Mouse (Mus musculus): ENCODE results near the gene Serpine2. TPM values are rescaled to one million over a fixed set of nuclear protein-coding genes. Genes with fewer than 3 reads are reported as not detected.

Gene Serpine2
- total and polyA plus RNA-seq, 3 experiments: not detected

DNA sequence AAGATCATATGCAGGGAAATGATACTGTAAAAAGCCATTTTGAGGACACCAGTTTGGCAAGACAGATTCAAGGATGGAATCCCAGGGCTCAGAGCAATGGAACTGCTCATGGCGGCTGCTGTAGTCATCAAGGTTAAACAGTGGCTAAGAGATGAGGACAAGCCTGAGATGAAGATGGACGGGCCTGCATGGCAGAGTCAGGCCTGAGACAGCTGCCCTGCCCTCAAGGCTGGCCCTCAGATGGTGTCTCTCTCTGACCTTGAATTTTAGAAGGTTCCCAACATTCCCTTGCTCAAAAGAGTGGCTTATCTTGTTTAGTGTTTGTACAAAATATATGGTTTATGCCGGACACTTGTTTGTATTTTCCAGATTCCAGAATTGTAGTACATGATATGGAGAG lies 107.5 kb downstream of the Serpine2 start:
- Histone ChIP-seq H3K27me3 (ENCODE audit: control insufficient read depth in 1 of 2, insufficient read depth in 2 of 2, low read length in 2 of 2) (no peaks in the 10 kb centered on the region), H3K36me3 (ENCODE audit: control insufficient read depth in 1 of 2, insufficient read depth in 2 of 2, low read length in 2 of 2) (peaks cover 0 to 2% of the 10 kb centered on the region in 2 experiments; a peak in 1 of 4 replicates), H3K9ac (ENCODE audit: control insufficient read depth, low read depth, low read length, poor library complexity, severe bottlenecking) (no peak overlapping the region), H3K9me3 (replicated peaks; ENCODE audit: insufficient read depth, low read length) (no peaks in the 10 kb centered on the region), H3K4me3 (ENCODE audit: control insufficient read depth in 1 of 2, insufficient read depth in 1 of 2, low read depth in 2 of 2, low read length in 2 of 2) (no peak overlapping the region), H3K27ac (ENCODE audit: control insufficient read depth, low read depth, low read length) (no peak overlapping the region), H3K4me1 (ENCODE audit: control insufficient read depth in 1 of 2, insufficient read depth in 2 of 2, low read length in 2 of 2) (no peaks in the 10 kb centered on the region), H3K79me2 (ENCODE audit: control insufficient read depth, insufficient read depth, low read length, poor library complexity) (no peaks in the 10 kb centered on the region)
- no peak for DNase-seq (ENCODE audit: low read depth, low spot score)
- TF ChIP-seq CHD2 (IDR thresholded peaks at IDR 0.05; ENCODE audit: low read length) (no peak), RCOR1 (IDR thresholded peaks at IDR 0.05; ENCODE audit: low read depth, low read length) (no peak)

DNA sequence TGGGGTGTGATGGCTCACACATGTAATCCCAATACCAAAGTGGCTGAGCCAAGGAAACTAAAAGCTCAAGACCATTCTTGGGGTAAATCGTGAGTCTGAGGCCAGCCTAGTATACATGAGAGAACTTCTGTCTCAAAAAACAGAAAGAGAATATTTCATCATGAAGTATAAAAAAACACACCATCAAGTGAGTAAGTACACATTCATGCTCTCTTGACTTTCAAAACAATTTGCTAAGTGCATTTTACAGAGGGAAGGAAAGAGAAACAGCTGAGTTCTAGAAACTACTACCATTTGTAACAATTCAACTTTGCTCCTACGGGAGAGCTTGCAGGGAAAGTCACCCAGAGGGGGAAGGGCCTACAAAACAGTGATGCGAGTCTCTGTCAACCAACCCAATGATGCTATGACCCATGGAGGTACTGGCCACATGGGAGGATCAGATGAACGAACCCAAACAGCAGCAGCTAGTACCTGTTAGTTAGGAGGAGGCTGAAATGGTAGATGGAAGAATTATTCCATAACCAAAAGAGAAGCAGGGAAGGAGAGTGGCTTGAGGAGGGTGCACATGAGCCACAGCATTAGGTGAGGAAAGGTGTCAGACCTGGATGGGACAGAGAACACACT lies 108.2 kb downstream of the Serpine2 start:
- no peak for TF ChIP-seq MAFK (IDR thresholded peaks at IDR 0.05; ENCODE audit: borderline replicate concordance, low read depth, low read length)
- peaks cover 0 to 2% of the 10 kb centered on the region in 2 experiments; a peak in 1 of 4 replicates for H3K36me3 ChIP-seq (ENCODE audit: control insufficient read depth in 1 of 2, insufficient read depth in 2 of 2, low read length in 2 of 2)
- H3K4me1 ChIP-seq (ENCODE audit: control insufficient read depth in 1 of 2, insufficient read depth in 2 of 2, low read length in 2 of 2): no peaks in the 10 kb centered on the region

DNA sequence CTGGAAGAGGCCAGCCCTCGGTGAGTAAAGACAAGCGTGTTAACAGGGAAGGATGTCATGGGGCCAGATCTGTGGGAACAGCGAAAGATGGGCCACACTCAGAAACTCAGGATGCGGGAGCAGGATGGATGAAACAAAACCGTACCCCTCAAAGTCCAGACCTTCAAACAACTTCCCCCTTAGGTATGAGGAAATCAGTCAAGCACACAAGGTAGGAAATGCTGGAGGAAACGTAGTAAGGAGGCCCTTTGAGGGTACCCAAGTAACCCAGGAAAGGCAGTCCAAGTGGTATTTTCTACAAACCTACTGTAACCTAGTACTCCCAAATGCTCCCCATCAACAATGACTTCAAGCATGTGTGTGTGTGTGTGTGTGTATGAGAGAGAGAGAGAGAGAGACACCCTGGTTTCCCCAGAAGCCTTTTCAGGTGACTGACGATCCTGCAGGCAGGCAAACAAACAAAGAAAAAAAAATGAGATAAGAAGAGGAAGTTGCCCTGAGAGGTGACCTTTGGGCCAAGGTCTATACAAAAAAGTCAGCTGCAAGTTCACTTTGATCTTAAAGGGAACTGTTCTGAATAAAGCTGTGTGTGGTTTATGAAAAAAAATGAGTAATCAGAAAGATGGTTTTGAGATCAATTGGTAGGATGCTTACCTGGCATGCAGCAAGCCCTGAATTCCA lies 108.8 kb downstream of the Serpine2 start:
- peak; percentile 14 for DNase-seq (ENCODE audit: low read depth, low spot score)
- H3K4me1 ChIP-seq (ENCODE audit: control insufficient read depth in 1 of 2, insufficient read depth in 2 of 2, low read length in 2 of 2): no peaks in the 10 kb centered on the region
- TF ChIP-seq NRF1 (IDR thresholded peaks at IDR 0.05; ENCODE audit: insufficient read depth, low read depth, low read length, poor library complexity, severe bottlenecking) (no peak), POLR2AphosphoS2 (IDR thresholded peaks at IDR 0.05; ENCODE audit: low read length) (no peak), ZNF384 (IDR thresholded peaks at IDR 0.05; ENCODE audit: low read depth, low read length) (0 out of 2 replicates have a peak, but pooled peaks have one; percentile 34)
- H3K36me3 ChIP-seq (ENCODE audit: control insufficient read depth in 1 of 2, insufficient read depth in 2 of 2, low read length in 2 of 2): peaks cover 0 to 2% of the 10 kb centered on the region in 2 experiments; a peak in 1 of 4 replicates
- no peak overlapping the region for H3K9ac ChIP-seq (ENCODE audit: control insufficient read depth, low read depth, low read length, poor library complexity, severe bottlenecking)
- no peak overlapping the region for H3K4me3 ChIP-seq (ENCODE audit: control insufficient read depth in 1 of 2, insufficient read depth in 1 of 2, low read depth in 2 of 2, low read length in 2 of 2)
- no peak overlapping the region for H3K27ac ChIP-seq (ENCODE audit: control insufficient read depth, low read depth, low read length)
- H3K79me2 ChIP-seq (ENCODE audit: control insufficient read depth, insufficient read depth, low read length, poor library complexity): no peaks in the 10 kb centered on the region
- no peaks in the 10 kb centered on the region for H3K27me3 ChIP-seq (ENCODE audit: control insufficient read depth in 1 of 2, insufficient read depth in 2 of 2, low read length in 2 of 2)
- no peaks in the 10 kb centered on the region for H3K9me3 ChIP-seq (replicated peaks; ENCODE audit: insufficient read depth, low read length)

More for the DNA sequence above, 108.2 kb downstream of the Serpine2 start:
- no peak overlapping the region for H3K9ac ChIP-seq (ENCODE audit: control insufficient read depth, low read depth, low read length, poor library complexity, severe bottlenecking)
- no peak for DNase-seq (ENCODE audit: low read depth, low spot score)
- no peak overlapping the region for H3K27ac ChIP-seq (ENCODE audit: control insufficient read depth, low read depth, low read length)
- H3K4me3 ChIP-seq (ENCODE audit: control insufficient read depth in 1 of 2, insufficient read depth in 1 of 2, low read depth in 2 of 2, low read length in 2 of 2): no peak overlapping the region
- H3K79me2 ChIP-seq (ENCODE audit: control insufficient read depth, insufficient read depth, low read length, poor library complexity): no peaks in the 10 kb centered on the region
- H3K27me3 ChIP-seq (ENCODE audit: control insufficient read depth in 1 of 2, insufficient read depth in 2 of 2, low read length in 2 of 2): no peaks in the 10 kb centered on the region
- no peaks in the 10 kb centered on the region for H3K9me3 ChIP-seq (replicated peaks; ENCODE audit: insufficient read depth, low read length)

DNA sequence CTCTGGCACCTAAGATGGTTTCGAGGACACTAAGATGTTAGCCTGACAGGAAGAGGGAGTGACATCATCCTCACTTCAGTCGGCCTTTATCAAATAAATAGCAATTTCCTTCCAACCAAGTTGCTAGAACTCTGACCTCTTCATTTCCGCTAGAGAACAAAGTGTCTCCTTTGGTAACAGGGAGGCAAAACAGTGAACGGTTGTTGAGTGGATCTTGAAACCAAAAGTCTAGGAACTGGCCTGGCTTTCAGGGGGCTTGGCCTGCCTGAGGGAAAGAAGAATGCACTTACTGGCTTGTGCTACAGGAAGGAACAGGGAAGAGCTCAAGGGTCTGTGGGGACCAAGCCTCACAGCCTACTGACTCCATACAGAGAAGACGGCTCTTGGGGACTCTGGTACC lies 109.8 kb downstream of the Serpine2 start:
- no peak overlapping the region for H3K4me3 ChIP-seq (ENCODE audit: control insufficient read depth in 1 of 2, insufficient read depth in 1 of 2, low read depth in 2 of 2, low read length in 2 of 2)
- H3K9me3 ChIP-seq (replicated peaks; ENCODE audit: insufficient read depth, low read length): no peaks in the 10 kb centered on the region
- no peak overlapping the region for H3K9ac ChIP-seq (ENCODE audit: control insufficient read depth, low read depth, low read length, poor library complexity, severe bottlenecking)
- TF ChIP-seq TAL1 (IDR thresholded peaks at IDR 0.05; ENCODE audit: low read length) (no peak), NELFE (IDR thresholded peaks at IDR 0.05; ENCODE audit: low read depth, low read length) (no peak), MAFK (IDR thresholded peaks at IDR 0.05; ENCODE audit: borderline replicate concordance, low read depth, low read length) (no peak), GATA1 (IDR thresholded peaks at IDR 0.05; ENCODE audit: low read depth, low read length) (no peak), HCFC1 (IDR thresholded peaks at IDR 0.05; ENCODE audit: low read depth, low read length) (no peak), ZKSCAN1 (IDR thresholded peaks at IDR 0.05; ENCODE audit: low read depth, low read length) (no peak), SMC3 (IDR thresholded peaks at IDR 0.05; ENCODE audit: low read depth, low read length) (no peak), POLR2AphosphoS2 (IDR thresholded peaks at IDR 0.05; ENCODE audit: low read length) (no peak), USF1 (IDR thresholded peaks at IDR 0.05; ENCODE audit: low read depth, low read length) (no peak), JUND (IDR thresholded peaks at IDR 0.05; ENCODE audit: low read depth, low read length) (no peak), ZC3H11A (IDR thresholded peaks at IDR 0.05; ENCODE audit: low read depth, low read length) (no peak), ETS1 (IDR thresholded peaks at IDR 0.05; ENCODE audit: low read depth, low read length) (no peak), MXI1 (IDR thresholded peaks at IDR 0.05; ENCODE audit: low read depth, low read length) (no peak), MAZ (IDR thresholded peaks at IDR 0.05; ENCODE audit: low read depth, low read length) (no peak)
- H3K36me3 ChIP-seq (ENCODE audit: control insufficient read depth in 1 of 2, insufficient read depth in 2 of 2, low read length in 2 of 2): peaks cover 0 to 2% of the 10 kb centered on the region in 2 experiments; a peak in 1 of 4 replicates
- H3K4me1 ChIP-seq (ENCODE audit: control insufficient read depth in 1 of 2, insufficient read depth in 2 of 2, low read length in 2 of 2): no peaks in the 10 kb centered on the region
- no peaks in the 10 kb centered on the region for H3K79me2 ChIP-seq (ENCODE audit: control insufficient read depth, insufficient read depth, low read length, poor library complexity)
- no peak overlapping the region for H3K27ac ChIP-seq (ENCODE audit: control insufficient read depth, low read depth, low read length)
- DNase-seq (ENCODE audit: low read depth, low spot score): no peak
- no peaks in the 10 kb centered on the region for H3K27me3 ChIP-seq (ENCODE audit: control insufficient read depth in 1 of 2, insufficient read depth in 2 of 2, low read length in 2 of 2)

All from MEL (cell line).